Mouse (Mus musculus) kidney, adult 11 months (tissue): Measurements from ENCODE around the gene Slco3a1.
A peak's percentile ranks its signal among the peaks of the same experiment; 100 is the strongest.

Experiments
- DNase-seq: peaks from one replicate; pipeline ENCODE4 v3.0.0; 2022

Slco3a1 gene

DNA sequence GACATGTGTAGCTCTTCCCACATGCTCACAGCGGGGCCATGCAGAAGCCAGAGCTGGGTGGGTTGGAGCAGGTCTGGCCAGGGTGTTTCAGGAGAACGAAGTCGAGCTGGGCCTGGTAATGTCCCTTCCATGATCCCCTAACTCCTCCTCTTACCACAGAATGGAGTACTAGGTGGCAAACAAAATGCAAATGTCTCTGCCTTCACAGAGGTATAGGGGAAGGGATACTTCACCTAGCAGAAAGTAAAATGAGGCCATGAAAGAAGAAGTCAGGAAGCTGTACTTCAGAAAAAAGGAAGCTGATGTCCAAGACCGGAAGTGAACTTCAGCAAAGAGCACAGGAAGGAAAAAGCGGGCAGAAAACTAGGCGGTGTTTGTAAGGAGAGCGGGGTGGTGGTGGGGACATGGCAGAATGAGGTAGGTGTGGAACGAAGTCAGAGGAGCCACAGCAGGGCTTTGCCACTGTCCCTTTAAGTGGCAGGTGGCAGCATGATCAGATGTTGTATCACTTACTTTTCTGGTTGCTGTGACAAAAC lies 214.1 kb downstream of the Slco3a1 start:
- DNase-seq = no peak

DNA sequence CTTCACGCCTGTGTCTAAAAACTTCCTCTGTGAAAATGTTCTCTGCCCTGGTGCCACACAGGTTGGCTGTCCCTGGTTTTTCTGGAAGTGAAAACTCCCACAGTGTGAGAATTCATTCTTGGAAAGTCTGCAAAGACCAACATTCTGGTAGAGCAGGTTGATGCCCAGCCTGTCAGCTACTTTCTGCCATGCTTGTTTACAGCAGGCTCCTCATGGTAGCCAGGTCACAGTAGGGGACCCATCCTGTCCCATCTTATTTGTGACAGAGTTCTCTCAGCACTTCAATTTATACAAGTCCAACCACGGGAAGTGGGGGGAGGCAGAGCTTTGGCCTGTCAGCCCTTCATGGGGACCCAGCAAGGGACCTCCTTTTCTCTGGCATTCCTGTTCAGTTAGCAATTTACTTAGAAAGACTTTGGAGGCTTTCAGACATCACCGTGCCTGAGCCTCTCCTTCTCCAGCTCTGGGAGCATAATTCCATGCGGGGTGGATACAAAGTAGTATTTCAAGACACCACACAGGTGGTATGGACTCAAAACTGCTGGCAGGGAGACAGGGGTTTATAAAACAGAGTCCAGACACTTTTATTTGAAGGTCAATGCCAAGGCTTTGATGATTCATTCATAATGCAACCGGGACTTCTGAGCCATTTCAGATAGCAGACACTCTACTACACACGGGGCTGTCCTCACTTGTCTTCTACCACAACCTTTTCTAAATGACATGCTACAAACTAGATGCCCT lies 216.7 kb downstream of the Slco3a1 start:
- DNase-seq = no peak

DNA sequence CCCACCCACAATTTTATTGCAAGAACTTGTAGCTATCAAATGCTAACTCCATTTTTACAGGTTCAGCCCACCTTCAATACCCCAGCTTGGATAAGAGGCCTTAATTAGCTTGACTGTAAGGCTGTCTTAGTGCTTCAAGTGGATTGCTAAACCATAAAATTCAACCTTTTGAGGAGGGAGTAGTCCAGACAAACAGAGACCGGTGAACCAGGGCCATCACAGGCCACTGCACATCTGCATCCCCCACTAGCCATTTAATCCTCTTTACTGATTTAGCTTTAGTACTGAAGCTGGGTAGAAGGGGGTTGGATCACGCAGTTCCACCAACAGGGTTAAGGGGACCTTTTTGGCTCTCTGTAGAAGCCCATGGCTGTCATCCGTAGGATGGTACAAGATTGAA lies 222.3 kb downstream of the Slco3a1 start:
- no peak for DNase-seq

DNA sequence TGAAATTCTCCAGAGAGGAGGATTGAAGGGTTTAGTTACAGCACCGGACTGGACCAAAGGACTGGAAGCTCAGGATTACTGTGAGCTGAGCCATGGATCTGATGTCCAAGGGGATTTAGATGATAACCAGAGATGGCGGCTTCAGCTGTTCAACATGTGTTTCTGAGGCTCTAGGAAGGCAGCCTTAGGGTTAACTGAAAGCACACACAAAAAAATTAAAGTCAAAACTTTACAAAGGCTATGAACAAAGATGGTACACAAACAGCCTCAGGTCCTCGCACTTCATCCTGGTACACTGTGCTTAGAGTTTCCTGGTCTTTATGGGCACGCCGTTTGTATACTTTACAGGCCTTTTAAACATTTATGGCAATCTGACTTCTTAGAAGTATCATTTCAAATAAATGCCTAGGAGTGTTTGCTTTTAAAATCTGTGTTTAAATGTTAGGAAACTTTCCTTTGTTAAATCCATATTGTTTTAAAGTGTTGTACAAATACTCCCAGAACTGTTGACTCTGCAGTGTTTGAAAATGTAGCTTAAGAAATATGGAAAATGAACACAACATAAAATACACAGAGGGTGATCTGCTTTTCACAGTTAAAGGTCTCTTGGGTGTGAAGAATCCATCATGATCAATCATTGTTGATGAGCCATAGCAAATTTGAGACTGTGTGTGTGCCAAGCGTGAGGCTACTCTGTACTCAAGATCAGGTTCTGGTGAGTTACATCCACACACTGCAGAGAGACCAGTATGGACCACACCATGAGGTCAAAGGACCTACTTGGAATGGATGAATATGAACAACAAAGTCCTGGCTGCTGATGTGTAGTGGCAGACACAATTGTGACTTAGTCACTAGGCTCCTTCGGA lies 223.5 kb downstream of the Slco3a1 start:
- no peak for DNase-seq

DNA sequence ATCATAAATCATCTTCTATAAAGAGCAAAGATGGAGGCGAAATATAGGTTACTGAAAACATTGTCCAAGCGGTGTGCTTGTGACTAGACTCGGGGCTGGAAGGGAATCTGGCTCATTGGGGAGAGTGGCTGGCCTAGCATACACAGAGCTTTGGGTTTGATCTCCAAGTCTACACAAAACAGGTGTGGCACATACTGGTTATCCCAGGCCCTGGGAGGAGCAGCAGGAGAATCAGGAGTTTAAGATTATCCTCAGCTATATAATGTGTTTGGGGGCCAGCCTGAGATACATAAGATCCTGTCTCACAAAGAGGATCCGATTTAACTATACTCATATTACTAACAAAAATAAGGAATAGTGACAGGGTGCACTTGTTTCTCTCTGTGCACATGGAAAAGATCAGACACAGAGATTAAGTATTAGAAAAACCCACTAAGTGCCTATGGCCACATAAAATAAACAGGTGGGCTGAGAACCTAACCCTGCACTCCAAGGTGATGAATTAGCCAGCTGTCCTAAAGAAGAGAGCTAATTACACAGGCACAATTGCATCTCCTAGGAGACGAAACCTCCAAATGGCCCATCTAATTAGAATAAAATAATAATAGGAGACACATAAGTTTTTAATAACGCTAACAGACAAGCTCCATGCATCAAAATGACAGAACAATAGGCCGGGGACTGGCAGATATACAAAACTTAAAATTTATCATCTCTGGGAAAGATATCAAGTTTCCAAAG lies 224.3 kb downstream of the Slco3a1 start:
- no peak for DNase-seq

DNA sequence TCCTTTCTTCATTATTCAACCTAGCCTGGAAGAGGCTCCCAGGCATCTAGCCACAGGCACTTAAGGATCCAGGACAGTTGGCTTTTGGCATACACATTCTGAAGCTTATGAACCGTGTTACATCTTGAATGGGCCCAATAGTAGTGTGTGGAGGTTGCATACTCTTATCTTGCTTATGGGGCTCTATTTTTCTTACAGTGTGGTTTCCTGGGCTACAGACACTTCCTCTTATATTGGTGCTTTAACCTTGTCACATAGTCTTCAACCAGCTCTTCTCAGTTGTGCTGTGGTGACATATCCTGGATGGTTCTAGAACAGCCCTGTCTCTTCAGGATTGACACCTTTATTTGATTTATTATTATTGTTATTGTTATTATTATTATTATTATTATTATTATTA lies 225.6 kb downstream of the Slco3a1 start:
- DNase-seq = no peak

DNA sequence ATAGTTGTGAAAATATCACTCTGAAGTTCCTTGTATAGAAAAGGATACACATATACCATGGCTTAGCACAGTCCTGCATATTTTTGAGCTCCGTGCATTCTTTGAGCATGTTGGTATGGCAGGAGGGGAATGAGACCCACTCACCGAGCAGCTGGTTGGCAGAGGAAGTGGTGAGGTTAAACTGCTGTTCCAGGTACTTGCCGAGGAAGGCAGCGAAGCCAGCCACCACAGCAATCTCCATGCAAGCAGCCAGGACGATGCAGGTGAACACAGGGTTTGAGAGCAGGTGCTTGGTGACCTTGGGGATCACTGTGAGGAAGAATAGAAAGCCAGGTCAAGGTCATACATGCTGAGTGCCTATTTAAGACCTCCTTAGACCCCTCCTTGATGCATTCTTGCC lies 226.9 kb downstream of the Slco3a1 start:
- DNase-seq = no peak

DNA sequence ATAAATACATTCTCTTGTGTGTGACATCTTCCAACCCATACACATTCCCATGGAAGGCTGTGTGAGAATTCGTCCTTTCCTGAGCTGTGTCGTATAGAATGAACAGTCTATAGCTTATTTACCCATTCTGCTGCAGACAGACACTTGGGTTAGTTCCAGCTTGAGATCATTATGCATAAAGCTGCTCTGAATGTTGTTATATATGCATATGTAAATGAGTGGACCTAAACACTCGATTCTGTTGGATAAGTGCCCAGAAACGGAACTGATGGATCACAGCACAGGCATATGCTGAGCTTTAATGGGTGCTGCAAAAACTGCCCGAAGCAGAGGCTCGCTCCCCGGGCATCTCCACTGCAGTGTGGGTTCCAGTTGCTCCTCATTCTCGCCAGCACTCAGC lies 229.5 kb downstream of the Slco3a1 start:
- DNase-seq = no peak

DNA sequence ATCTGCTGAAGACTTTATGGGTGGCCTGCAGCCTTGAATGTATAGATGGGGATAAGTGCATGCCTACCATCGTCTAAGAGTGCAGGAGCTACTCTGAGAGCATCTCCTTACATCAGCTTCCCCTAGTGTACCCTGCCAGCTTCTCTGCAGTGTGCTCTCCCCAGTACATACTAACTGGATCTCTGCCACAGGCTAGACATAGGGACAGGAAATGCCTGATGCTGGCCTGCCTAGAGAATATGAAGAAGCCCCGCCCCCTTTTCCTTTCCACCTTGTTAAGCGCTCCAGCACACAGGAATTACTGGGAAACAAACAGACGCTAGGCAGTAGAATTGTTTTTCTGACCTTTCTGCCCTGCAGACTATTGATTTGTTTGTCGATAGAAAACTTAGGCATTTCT lies 230.9 kb downstream of the Slco3a1 start:
- DNase-seq = peak; percentile 17

DNA sequence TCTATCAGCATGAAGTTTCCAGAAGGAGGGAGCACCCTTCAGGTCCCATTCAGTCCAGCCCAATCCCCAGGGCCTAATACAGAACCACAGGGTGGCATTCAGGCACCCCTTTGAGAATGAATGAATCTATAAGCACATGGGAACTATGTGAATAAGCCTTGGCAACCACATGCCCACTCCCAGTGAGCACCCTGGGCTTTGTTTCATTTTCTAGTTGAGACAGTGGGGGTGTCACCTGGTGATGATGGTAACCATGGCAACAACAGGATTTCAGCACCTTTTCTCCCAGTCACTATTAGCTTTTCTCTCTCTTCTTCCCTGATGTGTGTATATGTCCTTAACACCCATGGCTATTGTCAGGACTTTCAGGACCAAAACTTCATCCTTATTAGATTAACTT lies 231.4 kb downstream of the Slco3a1 start:
- DNase-seq = no peak

DNA sequence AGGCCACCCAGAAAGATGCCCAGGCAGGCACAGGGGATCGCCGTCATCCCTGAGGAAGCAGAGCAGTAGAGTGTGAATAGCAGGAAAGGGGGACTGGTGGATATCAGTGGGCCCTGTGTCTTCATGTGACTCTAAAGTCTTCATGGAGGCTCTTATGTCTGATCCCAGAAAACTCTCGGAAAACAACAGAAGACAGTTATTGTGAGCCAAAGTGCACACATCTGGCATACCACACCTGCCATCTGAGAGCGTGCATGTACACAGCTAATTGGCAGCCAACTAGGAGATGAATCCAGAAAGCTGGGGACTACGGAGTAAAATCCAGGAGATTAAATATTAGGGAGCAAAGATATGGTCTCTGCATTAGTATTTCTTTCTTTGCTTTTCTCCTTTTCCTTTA lies 233.9 kb downstream of the Slco3a1 start:
- DNase-seq = no peak

DNA sequence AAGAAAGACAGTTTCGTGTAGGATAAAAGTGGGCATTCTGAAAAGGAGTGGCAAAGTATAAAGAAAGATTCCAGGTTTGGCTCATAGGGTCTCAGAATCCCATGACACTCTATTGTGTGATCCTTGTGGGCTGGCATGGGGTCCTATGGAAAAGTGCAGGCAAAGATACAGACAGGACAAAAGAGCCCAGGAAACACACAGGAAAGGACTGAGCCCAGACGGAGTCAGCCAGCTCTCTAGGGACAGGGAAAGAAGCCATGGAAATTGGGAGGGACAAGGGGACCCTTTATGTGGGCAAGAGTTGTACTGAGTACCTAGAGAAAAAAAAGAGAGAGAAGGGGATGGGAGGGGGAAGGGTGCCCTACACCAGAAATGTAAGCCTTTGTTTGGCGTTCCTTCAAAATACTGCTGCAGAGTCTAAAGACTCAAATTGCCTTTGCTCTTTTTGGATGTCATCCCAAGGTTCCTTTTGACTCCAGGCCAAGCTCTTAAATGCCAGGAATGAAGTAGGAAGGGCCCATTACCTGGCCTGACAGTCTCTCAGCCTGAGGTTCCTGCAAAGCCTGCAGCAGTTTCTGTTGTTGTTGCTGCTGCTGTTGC lies 238.6 kb downstream of the Slco3a1 start:
- DNase-seq = peak; percentile 35

DNA sequence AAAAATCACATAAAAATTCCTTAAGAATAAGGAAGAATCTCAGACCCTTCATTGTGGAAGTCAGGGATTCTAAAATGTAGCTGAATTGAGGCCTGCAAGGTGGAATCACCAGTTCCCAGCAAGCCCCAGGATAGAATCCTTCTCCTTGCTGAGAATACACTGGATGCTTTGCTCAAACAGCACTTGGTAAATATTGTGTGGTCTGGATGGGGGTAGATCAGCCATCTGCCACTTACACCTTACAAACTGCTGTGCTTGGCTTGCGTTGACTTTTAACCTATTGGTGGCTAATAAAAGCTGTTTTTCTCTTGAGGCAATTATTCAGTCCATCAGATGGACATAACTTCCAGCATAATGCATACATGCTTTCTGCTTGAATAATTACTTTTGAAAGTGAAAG lies 240.3 kb downstream of the Slco3a1 start:
- no peak for DNase-seq

DNA sequence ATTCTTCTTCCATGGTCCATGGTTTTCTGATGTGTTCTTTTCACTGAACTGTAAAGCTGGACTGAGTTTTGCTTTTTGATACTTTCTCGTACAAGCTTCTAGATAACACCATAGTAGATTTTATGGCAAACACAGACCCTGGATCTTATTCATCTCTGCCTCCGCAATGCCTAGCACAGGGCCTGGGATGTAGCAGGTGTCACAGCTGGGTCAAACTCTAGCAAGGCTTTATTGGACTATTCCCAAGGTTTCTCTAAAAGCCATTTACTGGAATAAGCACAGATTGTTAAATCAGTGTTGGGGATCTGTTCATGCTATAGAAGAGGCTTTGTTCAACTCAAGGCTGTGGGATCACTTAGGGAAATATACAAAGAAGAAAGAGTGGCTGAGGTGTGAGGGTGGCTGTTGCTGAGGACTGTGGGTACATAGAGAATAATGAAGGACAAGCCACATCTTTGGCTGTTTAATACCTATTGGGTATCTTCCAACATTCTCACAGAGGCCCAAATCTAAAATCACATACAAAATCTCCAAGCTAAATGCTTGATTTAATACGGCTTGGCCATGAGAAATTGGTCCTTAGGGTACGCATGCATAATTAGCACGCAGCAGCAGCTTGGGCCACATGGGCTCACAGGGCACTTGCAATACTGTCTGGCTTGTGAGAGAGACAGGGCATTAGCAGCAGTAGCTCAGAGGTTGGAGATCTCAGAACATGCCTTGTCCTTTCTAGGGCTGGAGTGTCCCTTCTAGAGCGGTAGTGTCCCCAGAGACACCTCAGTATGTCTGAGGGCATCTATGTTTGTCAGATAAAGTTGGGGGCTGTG lies 241.1 kb downstream of the Slco3a1 start:
- DNase-seq = no peak

DNA sequence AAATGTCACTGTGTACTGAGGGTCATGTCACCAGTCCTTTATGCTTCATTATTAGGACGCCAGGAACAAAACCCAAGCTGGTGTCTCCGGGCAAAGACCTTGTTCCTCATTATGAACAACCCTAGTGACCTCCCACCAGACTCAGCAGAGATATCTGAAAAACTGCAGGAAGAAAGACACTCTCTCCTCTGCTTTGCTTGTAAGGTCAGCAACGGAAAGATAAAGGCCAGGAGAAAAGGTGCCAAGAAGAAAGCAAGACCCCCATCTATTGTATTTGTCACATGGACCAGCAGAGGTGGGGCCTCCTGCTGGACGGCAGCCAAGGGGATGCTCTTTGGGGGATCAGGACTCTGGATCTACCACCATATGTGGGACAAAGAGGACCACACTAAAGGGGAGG lies 243.0 kb downstream of the Slco3a1 start:
- DNase-seq = no peak

DNA sequence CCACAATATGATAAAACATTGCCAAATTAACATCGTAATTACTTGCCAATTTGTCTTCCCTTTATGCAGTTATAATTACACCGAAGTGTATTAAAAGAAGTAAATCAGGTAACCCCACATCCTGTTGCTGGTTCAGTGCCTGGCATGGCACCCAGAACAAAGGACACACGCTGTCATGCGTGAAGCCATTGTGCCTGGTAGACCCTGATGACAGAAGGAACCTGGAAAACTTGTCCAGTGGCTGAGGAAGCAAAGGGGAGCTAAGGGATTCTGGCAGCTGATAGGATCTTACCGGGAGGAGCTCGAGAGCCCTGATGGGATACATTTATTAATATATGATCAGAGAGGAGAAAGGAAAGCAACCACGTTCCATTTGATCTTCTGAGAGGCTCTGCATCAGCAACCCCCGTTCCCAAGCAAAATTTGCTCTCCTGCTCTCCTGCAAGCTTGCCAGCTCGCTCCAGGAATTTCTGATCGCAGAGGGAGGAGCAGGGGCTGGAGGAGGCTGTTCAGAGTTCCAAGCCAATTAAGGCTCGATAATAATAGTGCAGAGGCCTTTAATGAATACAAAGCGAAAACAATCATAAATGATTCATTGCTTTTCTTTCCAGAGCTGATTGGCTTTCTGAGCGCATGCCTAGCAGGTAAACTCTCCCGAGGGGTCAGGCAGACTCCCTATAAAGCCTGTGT lies 250.8 kb downstream of the Slco3a1 start:
- DNase-seq = no peak

DNA sequence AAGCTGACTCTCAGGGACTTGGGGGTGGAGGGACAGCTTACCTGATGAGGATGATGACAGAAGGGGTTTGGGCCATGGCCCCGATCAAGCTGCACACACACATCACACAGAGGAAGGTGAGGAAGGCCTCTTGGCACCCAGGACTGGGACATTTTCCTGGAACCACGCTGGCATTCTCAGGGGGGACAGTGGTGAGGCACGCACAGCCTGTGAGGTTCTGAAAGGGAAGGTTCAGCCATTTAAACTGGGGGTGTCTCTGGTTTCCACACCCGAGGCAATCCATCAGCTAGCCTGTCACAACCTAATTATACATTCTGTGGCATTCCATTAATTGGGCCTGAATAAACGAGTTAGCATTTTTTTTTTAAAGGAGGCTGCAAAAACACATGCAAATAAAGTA lies 251.5 kb downstream of the Slco3a1 start:
- no peak for DNase-seq

DNA sequence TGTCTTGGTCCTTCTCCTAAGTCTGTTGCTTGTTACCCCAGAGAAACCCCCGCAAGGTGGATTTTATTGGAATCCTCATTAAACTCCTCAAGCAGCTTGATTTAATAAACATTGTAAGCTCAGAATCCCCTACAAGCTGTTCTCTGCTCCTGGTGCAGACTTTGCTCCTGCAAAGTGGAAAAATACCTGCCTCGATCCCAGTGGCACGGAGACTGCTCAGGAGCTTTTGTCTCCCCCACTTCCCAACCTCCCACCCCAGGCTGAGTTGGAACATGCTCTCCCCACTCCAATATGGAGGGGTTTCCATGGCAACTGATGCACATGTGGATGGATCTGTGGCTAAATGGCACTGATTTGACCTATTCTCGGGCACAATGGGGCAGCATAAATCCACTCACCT lies 268.0 kb downstream of the Slco3a1 start:
- DNase-seq = no peak

DNA sequence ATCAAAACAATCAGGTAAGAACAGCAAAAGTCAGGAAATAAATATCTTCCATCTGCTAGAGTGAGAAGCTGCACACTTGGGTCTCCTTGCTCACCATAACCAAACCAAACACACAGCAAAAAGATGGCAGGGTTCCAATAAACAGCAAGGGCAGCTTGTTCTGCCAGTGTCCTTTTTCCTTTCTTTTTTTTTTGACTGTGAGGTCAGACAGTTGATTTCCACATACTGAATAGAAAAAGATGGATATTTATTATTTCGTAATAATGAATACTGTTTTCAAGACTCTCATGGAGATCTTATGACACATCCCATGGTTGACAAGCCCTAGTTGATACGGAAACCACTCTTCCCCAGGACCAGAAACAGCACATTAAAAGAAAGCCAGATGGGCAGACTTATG lies 274.2 kb downstream of the Slco3a1 start:
- DNase-seq = no peak

DNA sequence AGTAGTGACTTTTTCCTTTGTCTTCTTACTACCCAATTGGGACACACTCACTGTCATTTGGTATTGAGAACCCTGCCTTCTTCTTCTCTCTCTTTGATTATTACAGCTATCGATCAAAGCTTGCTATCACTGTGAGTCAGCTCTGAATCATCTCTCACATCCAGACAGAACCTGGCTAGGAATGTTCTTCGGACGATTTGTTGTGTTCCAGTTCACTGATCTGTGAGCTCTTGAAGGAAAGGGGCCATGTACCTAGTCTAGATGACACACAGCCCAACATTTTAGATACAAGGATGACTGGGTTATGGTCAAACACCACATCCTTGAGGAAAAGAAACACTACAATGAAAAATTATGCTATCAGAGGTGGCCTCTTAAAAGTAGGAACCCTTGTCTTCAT lies 275.2 kb downstream of the Slco3a1 start:
- no peak for DNase-seq

DNA sequence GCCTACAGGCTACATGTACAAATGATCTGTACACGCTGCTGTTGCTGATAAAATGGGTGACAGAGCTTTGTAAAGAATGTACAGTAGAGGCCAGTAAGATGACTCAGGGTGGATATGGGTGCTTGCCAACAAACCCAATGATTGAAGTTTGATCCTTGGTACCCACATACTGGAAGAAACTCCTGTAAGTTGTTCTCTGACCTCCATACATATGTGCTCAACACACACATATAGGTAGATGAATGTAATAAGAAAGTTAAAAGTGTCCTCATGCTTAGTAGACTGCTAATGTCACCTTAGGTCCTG lies 284.5 kb downstream of the Slco3a1 start:
- no peak for DNase-seq
